Mouse (Mus musculus) CD8-positive naive resting alpha-beta T cell, adult 57 days (primary cell): ENCODE data around the gene Olfr1209. TPM values are rescaled to one million over a fixed set of nuclear protein-coding genes. Genes with fewer than 3 reads are reported as not detected.

Source experiments
- total RNA-seq: library from RNA; stranded (reverse); gene quantifications from one replicate; pipeline ENCODE4 v1.2.4, GENCODE M21; 2023

The Olfr1209 gene
- not detected for total RNA-seq

GRCm38 (mm10) chr2:88915057-88915456, at the start of gene Olfr1209:
Gene Olfr1209 (minus strand): TSS chr2:88915157.

GRCm38 (mm10) chr2:88953669-88954068, 38.7 kb upstream of the Olfr1209 start, which contains the start of gene Olfr1212:
Gene Olfr1212 (plus strand): TSS chr2:88953969.

GRCm38 (mm10) chr2:88938011-88938410, 23.1 kb upstream of the Olfr1209 start, which contains the start of gene Olfr1211:
Gene Olfr1211 (minus strand): TSS chr2:88938111.

GRCm38 (mm10) chr2:88902211-88902610, 12.7 kb downstream of the Olfr1209 start, which contains the start of gene Olfr1208:
Gene Olfr1208 (minus strand): TSS chr2:88902311.

GRCm38 (mm10) chr2:88862931-88863330, 52.0 kb downstream of the Olfr1209 start, which contains the start of gene Olfr1206:
Gene Olfr1206 (plus strand): TSS chr2:88863231.

Other genes with a start within 250 kb of the Olfr1209 start
- not detected for gene Olfr1193, start 239.5 kb downstream of the Olfr1209 start, total RNA-seq
- gene Olfr1195, start 226.0 kb downstream of the Olfr1209 start, total RNA-seq, result not detected
- gene Olfr1196, start 210.6 kb downstream of the Olfr1209 start, total RNA-seq, result not detected
- gene Olfr1197, start 182.8 kb downstream of the Olfr1209 start, total RNA-seq, result not detected
- gene Olfr1198, start 163.8 kb downstream of the Olfr1209 start, total RNA-seq, result not detected
- not detected for gene Olfr1199, start 154.7 kb downstream of the Olfr1209 start, total RNA-seq
- gene Olfr1200, start 144.7 kb downstream of the Olfr1209 start, total RNA-seq, result not detected
- gene Olfr1201, start 122.1 kb downstream of the Olfr1209 start, total RNA-seq, result not detected
- gene Olfr1202, start 100.7 kb downstream of the Olfr1209 start, total RNA-seq, result not detected
- gene Olfr1205, start 85.4 kb downstream of the Olfr1209 start, total RNA-seq, result not detected
- gene Olfr1204, start 65.9 kb downstream of the Olfr1209 start, total RNA-seq, result not detected
- not detected for gene Olfr1206, start 51.9 kb downstream of the Olfr1209 start, total RNA-seq
- not detected for gene Olfr1208, start 12.8 kb downstream of the Olfr1209 start, total RNA-seq
- gene Olfr1211, start 23.0 kb upstream of the Olfr1209 start, total RNA-seq, result not detected
- not detected for gene Olfr1212, start 38.8 kb upstream of the Olfr1209 start, total RNA-seq
- gene Gm13762, start 65.1 kb upstream of the Olfr1209 start, total RNA-seq, result not detected
- not detected for gene Olfr1214, start 77.5 kb upstream of the Olfr1209 start, total RNA-seq
- not detected for gene Olfr1215, start 91.8 kb upstream of the Olfr1209 start, total RNA-seq
- gene Olfr1216, start 103.2 kb upstream of the Olfr1209 start, total RNA-seq, result not detected
- gene Olfr1217, start 116.9 kb upstream of the Olfr1209 start, total RNA-seq, result not detected
- gene Olfr1218, start 146.0 kb upstream of the Olfr1209 start, total RNA-seq, result not detected
- gene Olfr1219, start 168.4 kb upstream of the Olfr1209 start, total RNA-seq, result not detected
- gene Olfr1220, start 191.7 kb upstream of the Olfr1209 start, total RNA-seq, result not detected
- not detected for gene Olfr1221, start 202.1 kb upstream of the Olfr1209 start, total RNA-seq
- not detected for gene Olfr1222, start 217.9 kb upstream of the Olfr1209 start, total RNA-seq
- not detected for gene Olfr1223, start 236.4 kb upstream of the Olfr1209 start, total RNA-seq
- gene Olfr1224-ps1, start 248.9 kb upstream of the Olfr1209 start, total RNA-seq, result not detected